Mouse (Mus musculus): ENCODE data around the gene Ralgds. TPM values are rescaled to one million over a fixed set of nuclear protein-coding genes. Genes with fewer than 3 reads are reported as not detected.

The Ralgds gene
- total RNA-seq (2012; rRNA removed): 11.0 and 11.4 TPM in 2 replicates
- total RNA-seq (2014; rRNA removed): 4.1 and 4.8 TPM in 2 replicates
- polyA plus RNA-seq (2012; ENCODE audit: insufficient read length, low read depth): 6.6 and 7.4 TPM in 2 replicates

- H3K36me3 ChIP-seq (replicated peaks in 1 of 2; ENCODE audit: control insufficient read depth in 1 of 2, insufficient read depth in 1 of 2, low read length in 1 of 2): peaks cover 0 to 5% of the 10 kb centered on the region in 2 experiments
- H3K4me1 ChIP-seq (ENCODE audit: control insufficient read depth in 1 of 2, insufficient read depth in 2 of 2): peaks cover 16 to 32% of the 10 kb centered on the region in 2 experiments
- TF ChIP-seq CTCF (conservative IDR thresholded peaks at IDR 0.05 in 1 of 2, IDR thresholded peaks at IDR 0.05 in 1 of 2; ENCODE audit: low read depth in 2 of 2, low read length in 2 of 2): peak in 1 of 2 experiments; percentile 33; a peak in 2 of 4 replicates
- peak; percentile 44; the same call in 1 of the 2 replicates for TF ChIP-seq MAX (IDR thresholded peaks at IDR 0.05; ENCODE audit: low read length)
- 0 out of 2 replicates have a peak, but pooled peaks have one; percentile 7 for TF ChIP-seq ELF1 (IDR thresholded peaks at IDR 0.05; ENCODE audit: low read depth, low read length)
- TF ChIP-seq NRF1 (IDR thresholded peaks at IDR 0.05; ENCODE audit: low read depth, low read length): peak; percentile 74
- TF ChIP-seq USF1 (IDR thresholded peaks at IDR 0.05; ENCODE audit: low read depth, low read length): peak; percentile 70
- no peak for TF ChIP-seq GABPA (IDR thresholded peaks at IDR 0.05; ENCODE audit: insufficient replicate concordance, low read depth, low read length)
- peak; percentile 67 for TF ChIP-seq BHLHE40 (IDR thresholded peaks at IDR 0.05; ENCODE audit: low read depth, low read length)
- no peak for TF ChIP-seq UBTF (IDR thresholded peaks at IDR 0.05; ENCODE audit: low read depth, low read length)
- TF ChIP-seq TCF12 (IDR thresholded peaks at IDR 0.05; ENCODE audit: low read depth, low read length): 0 out of 2 replicates have a peak, but pooled peaks have one; percentile 33
- peak; percentile 39; the same call in 1 of the 2 replicates for TF ChIP-seq POLR2A (IDR thresholded peaks at IDR 0.05; ENCODE audit: low read depth, low read length)
- TF ChIP-seq CHD2 (IDR thresholded peaks at IDR 0.05; ENCODE audit: low read length): no peak
- peak; percentile 7; the same call in 1 of the 2 replicates for TF ChIP-seq SMC3 (IDR thresholded peaks at IDR 0.05; ENCODE audit: low read depth, low read length)
- dilution Hi-C loops (cut with MboI; ENCODE audit: extremely low pct_ligation_motif_present, extremely low pct_unique_long_range_greater_than_20kb, low sequenced_read_pairs): no loop called here
- peak within 1 kb of the TSS; percentile 95 for H3K4me2 ChIP-seq (ENCODE audit: insufficient read depth, low read depth, poor library complexity, severe bottlenecking)
- in situ Hi-C loops (cut with MboI; ENCODE audit: low pct_ligation_motif_present, low pct_unique_long_range_greater_than_20kb, low sequenced_read_pairs): loop anchor here (5.0 kb wide), 1 partner anchor 34 kb away; no protein-coding TSS in a partner anchor
- peak within 1 kb of the TSS; percentile 58 to 75 (median 61) for H3K4me3 ChIP-seq (replicated peaks in 1 of 3; ENCODE audit: low read depth in 2 of 3, low read length in 2 of 3, poor library complexity in 1 of 3)
- no peak for DNase-seq (ENCODE audit: extremely low read depth)
- H3K27me3 ChIP-seq (replicated peaks): peaks cover 53% of the 10 kb centered on the region
- no peaks in the 10 kb centered on the region for H3K9me3 ChIP-seq (replicated peaks; ENCODE audit: low read length)
- H3K79me2 ChIP-seq (replicated peaks; ENCODE audit: control insufficient read depth, extremely low read depth, insufficient read depth, poor library complexity, severe bottlenecking): no peaks in the 10 kb centered on the region
- H3K27ac ChIP-seq (ENCODE audit: insufficient read depth, low read depth): no peak within 1 kb of the TSS
- peak within 1 kb of the TSS; percentile 73 for H3K9ac ChIP-seq (ENCODE audit: insufficient read depth, low read depth)
Observed at GRCm38 (mm10) chr2:28512798-28513401, at the start of gene Ralgds. Gene Ralgds (plus strand): TSS chr2:28513125.

GRCm38 (mm10) chr2:28463919-28464318 is 49.0 kb upstream of the Ralgds start:
- Histone ChIP-seq H3K9me3 (replicated peaks; ENCODE audit: low read length) (no peaks in the 10 kb centered on the region), H3K4me2 (ENCODE audit: insufficient read depth, low read depth, poor library complexity, severe bottlenecking) (no peak overlapping the region), H3K79me2 (replicated peaks; ENCODE audit: control insufficient read depth, extremely low read depth, insufficient read depth, poor library complexity, severe bottlenecking) (peaks cover 9% of the 10 kb centered on the region), H3K4me3 (replicated peaks in 1 of 3; ENCODE audit: low read depth in 2 of 3, low read length in 2 of 3, poor library complexity in 1 of 3) (no peak overlapping the region), H3K36me3 (replicated peaks in 1 of 2; ENCODE audit: control insufficient read depth in 1 of 2, insufficient read depth in 1 of 2, low read length in 1 of 2) (peaks cover 0 to 2% of the 10 kb centered on the region in 2 experiments), H3K4me1 (ENCODE audit: control insufficient read depth in 1 of 2, insufficient read depth in 2 of 2) (peaks cover 5 to 10% of the 10 kb centered on the region in 2 experiments), H3K27me3 (replicated peaks) (peaks cover 62% of the 10 kb centered on the region), H3K27ac (ENCODE audit: insufficient read depth, low read depth) (no peak overlapping the region), H3K9ac (ENCODE audit: insufficient read depth, low read depth) (no peak overlapping the region)
- TF ChIP-seq TCF12 (IDR thresholded peaks at IDR 0.05; ENCODE audit: low read depth, low read length) (no peak), CHD1 (IDR thresholded peaks at IDR 0.05; ENCODE audit: low read depth, low read length) (no peak), IRF4 (IDR thresholded peaks at IDR 0.05; ENCODE audit: low read depth, low read length) (no peak), MYC (IDR thresholded peaks at IDR 0.05; ENCODE audit: low read depth, low read length) (no peak), RCOR1 (conservative IDR thresholded peaks at IDR 0.05; ENCODE audit: low read depth, low read length) (no peak), TBP (conservative IDR thresholded peaks at IDR 0.05; ENCODE audit: low read depth, low read length) (no peak), CTCF (conservative IDR thresholded peaks at IDR 0.05 in 1 of 2, IDR thresholded peaks at IDR 0.05 in 1 of 2; ENCODE audit: low read depth in 2 of 2, low read length in 2 of 2) (peak; percentile 84 to 93), RAD21 (IDR thresholded peaks at IDR 0.05; ENCODE audit: low read depth, low read length) (peak; percentile 67), ZNF384 (IDR thresholded peaks at IDR 0.05; ENCODE audit: low read depth, low read length) (peak; percentile 100), USF1 (IDR thresholded peaks at IDR 0.05; ENCODE audit: low read depth, low read length) (no peak), POLR2AphosphoS2 (IDR thresholded peaks at IDR 0.05; ENCODE audit: low read depth, low read length) (no peak), JUN (IDR thresholded peaks at IDR 0.05; ENCODE audit: insufficient read depth, low read depth, low read length) (no peak), SMC3 (IDR thresholded peaks at IDR 0.05; ENCODE audit: low read depth, low read length) (peak; percentile 37; the same call in 1 of the 2 replicates), USF2 (conservative IDR thresholded peaks at IDR 0.05; ENCODE audit: low read depth, low read length) (no peak), UBTF (IDR thresholded peaks at IDR 0.05; ENCODE audit: low read depth, low read length) (peak; percentile 64; the same call in 1 of the 2 replicates)
- DNase-seq (ENCODE audit: extremely low read depth): peak; percentile 79
- dilution Hi-C loops (cut with MboI; ENCODE audit: extremely low pct_ligation_motif_present, extremely low pct_unique_long_range_greater_than_20kb, low sequenced_read_pairs): no loop called here
- in situ Hi-C loops (cut with MboI; ENCODE audit: low pct_ligation_motif_present, low pct_unique_long_range_greater_than_20kb, low sequenced_read_pairs): no loop called here

Measured in CH12.LX (cell line).